Mouse (Mus musculus): ENCODE results near the gene Lysmd4. TPM values are rescaled to one million over a fixed set of nuclear protein-coding genes. Genes with fewer than 3 reads are reported as not detected.

Gene Lysmd4
- polyA plus RNA-seq, 1 experiment from 2014 or later = 6.5 TPM

DNA sequence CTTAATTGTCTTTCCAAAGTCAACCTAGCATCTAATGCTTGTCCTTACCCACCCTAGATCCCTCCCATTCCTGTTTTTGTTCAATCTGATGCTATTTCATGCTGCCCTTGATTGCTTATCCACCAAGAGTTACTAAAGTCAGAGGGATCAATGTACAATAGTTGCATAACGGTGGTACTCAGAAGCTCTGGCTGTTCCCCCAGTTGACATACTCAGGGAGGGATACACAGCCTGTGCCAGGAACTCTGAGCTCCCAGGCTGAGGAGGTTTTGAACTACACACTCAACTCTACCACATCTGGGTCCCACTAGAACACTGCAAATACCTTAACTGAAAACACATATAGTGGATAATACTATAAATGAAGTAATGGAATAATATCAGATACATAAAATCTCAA, 14.0 kb upstream of the Lysmd4 start:
- Histone ChIP-seq H3K36me3 (ENCODE audit: control insufficient read depth, insufficient read depth, low read length) (no peaks in the 10 kb centered on the region), H3K9me3 (ENCODE audit: control insufficient read depth, low read length) (no peaks in the 10 kb centered on the region), H3K4me1 (replicated peaks; ENCODE audit: control insufficient read depth, insufficient read depth, low read length) (peaks cover 13% of the 10 kb centered on the region), H3K4me2 (no peak overlapping the region), H3K27me3 (replicated peaks; ENCODE audit: control insufficient read depth, insufficient read depth, low read length) (no peaks in the 10 kb centered on the region), H3K9ac (ENCODE audit: low read depth, low read length) (no peak overlapping the region), H3K27ac (ENCODE audit: low read depth, low read length) (no peak overlapping the region), H3K4me3 (ENCODE audit: low read depth, low read length) (no peak overlapping the region)
- DNase-seq (ENCODE audit: low spot score) = no peak
- no peak for ATAC-seq (replicated peaks; ENCODE audit: low FRiP score)
- WGBS = 69% methylated on average over 1 of the region's 1 CpGs

GRCm38 (mm10) chr7:67210004-67210833, 12.1 kb upstream of the Lysmd4 start:
- no peaks in the 10 kb centered on the region for H3K27me3 ChIP-seq (replicated peaks; ENCODE audit: control insufficient read depth, insufficient read depth, low read length)
- 23% methylated on average over 6 of the region's 6 CpGs for WGBS
- H3K27ac ChIP-seq (ENCODE audit: low read depth, low read length) = peak overlapping the region; percentile 66; the same call in 1 of the 2 replicates
- H3K4me1 ChIP-seq (replicated peaks; ENCODE audit: control insufficient read depth, insufficient read depth, low read length) = peaks cover 13% of the 10 kb centered on the region
- H3K4me3 ChIP-seq (ENCODE audit: low read depth, low read length) = no peak overlapping the region
- H3K9ac ChIP-seq (ENCODE audit: low read depth, low read length) = no peak overlapping the region
- DNase-seq (ENCODE audit: low spot score) (no peak), ATAC-seq (replicated peaks; ENCODE audit: low FRiP score) (peak; percentile 89)
- H3K36me3 ChIP-seq (ENCODE audit: control insufficient read depth, insufficient read depth, low read length) = no peaks in the 10 kb centered on the region
- peak overlapping the region; percentile 14; the same call in 1 of the 2 replicates for H3K4me2 ChIP-seq
- no peaks in the 10 kb centered on the region for H3K9me3 ChIP-seq (ENCODE audit: control insufficient read depth, low read length)

DNA sequence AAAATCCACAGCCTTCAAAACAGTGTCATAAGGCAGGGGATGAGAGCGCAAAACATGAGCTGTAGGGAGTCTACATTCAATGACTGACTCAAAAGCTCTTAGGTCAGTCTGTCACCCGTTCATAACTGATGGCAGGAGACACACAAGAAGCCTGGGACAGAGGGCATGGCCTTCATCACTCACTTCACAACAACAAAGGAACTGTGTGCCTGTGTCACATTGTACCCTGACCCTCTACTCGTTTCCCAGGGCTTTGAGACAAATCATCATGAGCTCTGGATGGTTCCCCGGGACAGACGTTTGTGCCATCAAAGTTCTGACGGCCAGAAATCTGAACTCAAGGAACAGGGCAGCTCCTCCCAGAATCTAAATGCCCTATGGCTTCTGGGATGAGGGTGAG, 11.0 kb upstream of the Lysmd4 start:
- Histone ChIP-seq H3K9ac (ENCODE audit: low read depth, low read length) (no peak overlapping the region), H3K4me2 (no peak overlapping the region), H3K27ac (ENCODE audit: low read depth, low read length) (no peak overlapping the region), H3K4me3 (ENCODE audit: low read depth, low read length) (no peak overlapping the region), H3K27me3 (replicated peaks; ENCODE audit: control insufficient read depth, insufficient read depth, low read length) (no peaks in the 10 kb centered on the region), H3K9me3 (ENCODE audit: control insufficient read depth, low read length) (no peaks in the 10 kb centered on the region), H3K36me3 (ENCODE audit: control insufficient read depth, insufficient read depth, low read length) (no peaks in the 10 kb centered on the region), H3K4me1 (replicated peaks; ENCODE audit: control insufficient read depth, insufficient read depth, low read length) (peaks cover 13% of the 10 kb centered on the region)
- no peak for ATAC-seq (replicated peaks; ENCODE audit: low FRiP score)
- no peak for DNase-seq (ENCODE audit: low spot score)
- WGBS = 67% methylated on average over 6 of the region's 6 CpGs

DNA sequence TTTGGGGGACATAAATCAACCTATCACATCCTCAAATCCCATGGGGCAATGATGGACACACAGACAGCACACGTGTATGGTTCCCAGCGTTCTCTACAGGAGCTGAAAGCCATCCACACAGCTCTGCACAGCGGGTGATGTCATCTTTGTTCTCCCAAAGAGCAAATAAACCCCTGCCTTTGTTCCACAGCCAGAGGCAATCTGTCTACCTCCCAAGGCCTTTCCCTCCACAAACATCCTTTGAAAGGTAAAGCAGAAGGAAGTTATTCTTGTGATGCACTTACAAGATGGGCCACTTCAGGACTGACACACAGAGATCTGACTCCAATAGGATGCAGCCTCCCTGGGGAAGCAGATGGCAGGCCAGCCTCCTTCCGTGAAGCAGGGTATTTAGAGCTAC, 10.4 kb upstream of the Lysmd4 start:
- Histone ChIP-seq H3K9ac (ENCODE audit: low read depth, low read length) (no peak overlapping the region), H3K9me3 (ENCODE audit: control insufficient read depth, low read length) (no peaks in the 10 kb centered on the region), H3K4me3 (ENCODE audit: low read depth, low read length) (no peak overlapping the region), H3K4me2 (no peak overlapping the region), H3K27ac (ENCODE audit: low read depth, low read length) (no peak overlapping the region), H3K4me1 (replicated peaks; ENCODE audit: control insufficient read depth, insufficient read depth, low read length) (peaks cover 17% of the 10 kb centered on the region), H3K27me3 (replicated peaks; ENCODE audit: control insufficient read depth, insufficient read depth, low read length) (no peaks in the 10 kb centered on the region), H3K36me3 (ENCODE audit: control insufficient read depth, insufficient read depth, low read length) (no peaks in the 10 kb centered on the region)
- DNase-seq (ENCODE audit: low spot score) = no peak
- WGBS = 66% methylated on average over 4 of the region's 4 CpGs
- ATAC-seq (replicated peaks; ENCODE audit: low FRiP score) = no peak

GRCm38 (mm10) chr7:67213589-67213988, 8.8 kb upstream of the Lysmd4 start:
- H3K4me1 ChIP-seq (replicated peaks; ENCODE audit: control insufficient read depth, insufficient read depth, low read length) = peaks cover 17% of the 10 kb centered on the region
- ATAC-seq (replicated peaks; ENCODE audit: low FRiP score) = no peak
- H3K27me3 ChIP-seq (replicated peaks; ENCODE audit: control insufficient read depth, insufficient read depth, low read length) = no peaks in the 10 kb centered on the region
- H3K9ac ChIP-seq (ENCODE audit: low read depth, low read length) = no peak overlapping the region
- H3K27ac ChIP-seq (ENCODE audit: low read depth, low read length) = no peak overlapping the region
- 88% methylated on average over 1 of the region's 1 CpGs for WGBS
- no peak overlapping the region for H3K4me2 ChIP-seq
- H3K4me3 ChIP-seq (ENCODE audit: low read depth, low read length) = no peak overlapping the region
- no peaks in the 10 kb centered on the region for H3K36me3 ChIP-seq (ENCODE audit: control insufficient read depth, insufficient read depth, low read length)
- no peak for DNase-seq (ENCODE audit: low spot score)
- H3K9me3 ChIP-seq (ENCODE audit: control insufficient read depth, low read length) = no peaks in the 10 kb centered on the region

DNA sequence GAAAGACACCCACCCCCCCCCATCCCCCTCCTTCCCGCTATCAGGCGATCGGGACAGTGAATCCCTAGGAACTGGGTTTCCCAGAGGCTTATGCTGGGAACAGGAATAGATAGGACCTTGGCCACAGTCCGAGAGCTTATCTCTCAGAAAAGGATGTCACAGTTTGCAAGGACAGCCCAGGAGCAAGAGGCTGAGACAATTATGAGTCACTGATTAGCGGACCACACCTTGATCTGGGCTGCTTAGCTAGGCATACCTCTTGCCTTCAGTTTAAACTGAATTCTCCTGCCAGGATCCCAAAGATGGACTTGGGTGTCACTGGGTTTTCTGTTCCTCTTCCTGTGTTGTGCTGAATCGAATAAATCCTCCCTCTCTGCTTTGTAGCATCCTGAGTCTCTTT, 6.0 kb upstream of the Lysmd4 start:
- H3K4me1 ChIP-seq (replicated peaks; ENCODE audit: control insufficient read depth, insufficient read depth, low read length) = peaks cover 5% of the 10 kb centered on the region
- H3K4me3 ChIP-seq (ENCODE audit: low read depth, low read length) = no peak overlapping the region
- no peaks in the 10 kb centered on the region for H3K27me3 ChIP-seq (replicated peaks; ENCODE audit: control insufficient read depth, insufficient read depth, low read length)
- no peak overlapping the region for H3K9ac ChIP-seq (ENCODE audit: low read depth, low read length)
- WGBS = 55% methylated on average over 6 of the region's 6 CpGs
- H3K4me2 ChIP-seq = no peak overlapping the region
- H3K36me3 ChIP-seq (ENCODE audit: control insufficient read depth, insufficient read depth, low read length) = no peaks in the 10 kb centered on the region
- ATAC-seq (replicated peaks; ENCODE audit: low FRiP score) (peak; percentile 64; the same call in 1 of the 2 replicates), DNase-seq (ENCODE audit: low spot score) (no peak)
- H3K27ac ChIP-seq (ENCODE audit: low read depth, low read length) = no peak overlapping the region
- H3K9me3 ChIP-seq (ENCODE audit: control insufficient read depth, low read length) = no peaks in the 10 kb centered on the region

- WGBS = 73% methylated on average over 3 of the region's 3 CpGs
- no peak for DNase-seq (ENCODE audit: low spot score)
- no peak overlapping the region for H3K9ac ChIP-seq (ENCODE audit: low read depth, low read length)
- peak; percentile 15; the same call in 1 of the 2 replicates for ATAC-seq (replicated peaks; ENCODE audit: low FRiP score)
- no peak overlapping the region for H3K4me2 ChIP-seq
- H3K27me3 ChIP-seq (replicated peaks; ENCODE audit: control insufficient read depth, insufficient read depth, low read length) = no peaks in the 10 kb centered on the region
- H3K4me3 ChIP-seq (ENCODE audit: low read depth, low read length) = no peak overlapping the region
- H3K9me3 ChIP-seq (ENCODE audit: control insufficient read depth, low read length) = no peaks in the 10 kb centered on the region
- H3K4me1 ChIP-seq (replicated peaks; ENCODE audit: control insufficient read depth, insufficient read depth, low read length) = peaks cover 4% of the 10 kb centered on the region
- no peaks in the 10 kb centered on the region for H3K36me3 ChIP-seq (ENCODE audit: control insufficient read depth, insufficient read depth, low read length)
- no peak overlapping the region for H3K27ac ChIP-seq (ENCODE audit: low read depth, low read length)
Measured at GRCm38 (mm10) chr7:67217025-67217424, 5.3 kb upstream of the Lysmd4 start.

GRCm38 (mm10) chr7:67225943-67226625, 3.7 kb downstream of the Lysmd4 start:
- no peak for ATAC-seq (replicated peaks; ENCODE audit: low FRiP score)
- 0 out of 2 replicates have a peak, but pooled peaks cover 3% of the 10 kb centered on the region for H3K36me3 ChIP-seq (ENCODE audit: control insufficient read depth, insufficient read depth, low read length)
- H3K4me3 ChIP-seq (ENCODE audit: low read depth, low read length) = no peak overlapping the region
- H3K9ac ChIP-seq (ENCODE audit: low read depth, low read length) = no peak overlapping the region
- no peaks in the 10 kb centered on the region for H3K27me3 ChIP-seq (replicated peaks; ENCODE audit: control insufficient read depth, insufficient read depth, low read length)
- no peaks in the 10 kb centered on the region for H3K9me3 ChIP-seq (ENCODE audit: control insufficient read depth, low read length)
- no peak overlapping the region for H3K4me2 ChIP-seq
- WGBS = 91% methylated on average over 15 of the region's 15 CpGs
- no peak for DNase-seq (ENCODE audit: low spot score)
- H3K4me1 ChIP-seq (replicated peaks; ENCODE audit: control insufficient read depth, insufficient read depth, low read length) = peaks cover 6% of the 10 kb centered on the region; the same call in 1 of the 2 replicates
- no peak overlapping the region for H3K27ac ChIP-seq (ENCODE audit: low read depth, low read length)

Data from liver, embryonic 11.5 days (tissue).